Mouse (Mus musculus) bone marrow macrophage, adult 2 months (primary cell): ENCODE measurements around the gene Itgad.

ENCODE experiments used
- CTCF ChIP-seq: IDR thresholded peaks from 2 replicates; pipeline ENCODE4 v1.5.1; 2012; ENCODE audit warnings: low read depth, mild to moderate bottlenecking, low read length, moderate library complexity
- POLR2A ChIP-seq: IDR thresholded peaks from 2 replicates; pipeline ENCODE4 v1.6.1; 2012; ENCODE audit warnings: mild to moderate bottlenecking, low read depth, low read length, borderline replicate concordance

- TF ChIP-seq CTCF (no peak), POLR2A (no peak)
These were observed 9.8 kb downstream of the Itgad start for GRCm38 (mm10) chr7:128164001-128164400.
